Mouse (Mus musculus) testis, adult 10 weeks (tissue): ENCODE measurements around the gene Gm4187. TPM values are rescaled to one million over a fixed set of nuclear protein-coding genes. Genes with fewer than 3 reads are reported as not detected.

Experiments
- polyA plus RNA-seq: library from polyadenylated mRNA; stranded (reverse); fragments of 350-450 nt; fragmentation: Illumina TruSeq; extraction: RNeasy Lipid Tissue Mini Kit (QIAGEN cat#74804); gene quantifications from one replicate; pipeline ENCODE4 v1.2.3, GENCODE M21; 2014; ENCODE audit warnings: low read depth, low replicate concordance

Gm4187 gene
- polyA plus RNA-seq, result not detected

GRCm38 (mm10) chr7:22329617-22330016, at the start of gene Gm4187:
TSS of gene Gm4187 (minus strand) at chr7:22329717.

GRCm38 (mm10) chr7:22370939-22371338, 41.4 kb upstream of the Gm4187 start, which contains the start of gene Gm8660:
TSS of gene Gm8660 (minus strand) at chr7:22371039.

Other genes starting within 250 kb of the Gm4187 start
- not detected for gene Gm16451, start 211.5 kb downstream of the Gm4187 start, polyA plus RNA-seq
- gene Gm10666, start 195.0 kb downstream of the Gm4187 start, polyA plus RNA-seq, result not detected
- gene Vmn1r142, start 165.7 kb downstream of the Gm4187 start, polyA plus RNA-seq, result not detected
- gene Vmn1r143, start 140.3 kb downstream of the Gm4187 start, polyA plus RNA-seq, result not detected
- gene Gm8653, start 128.5 kb downstream of the Gm4187 start, polyA plus RNA-seq, result not detected
- not detected for gene Gm8453, start 100.2 kb downstream of the Gm4187 start, polyA plus RNA-seq
- gene Gm8660, start 41.3 kb upstream of the Gm4187 start, polyA plus RNA-seq, result not detected
- gene Vmn1r148, start 83.9 kb upstream of the Gm4187 start, polyA plus RNA-seq, result not detected
- not detected for gene Vmn1r149, start 108.5 kb upstream of the Gm4187 start, polyA plus RNA-seq
- gene Gm10665, start 134.4 kb upstream of the Gm4187 start, polyA plus RNA-seq, result not detected
- gene Vmn1r151, start 170.0 kb upstream of the Gm4187 start, polyA plus RNA-seq, result not detected
- gene Vmn1r152, start 193.2 kb upstream of the Gm4187 start, polyA plus RNA-seq, result not detected
- gene Gm8677, start 205.2 kb upstream of the Gm4187 start, polyA plus RNA-seq, result not detected
- gene Gm4201, start 235.6 kb upstream of the Gm4187 start, polyA plus RNA-seq, result not detected